Mouse (Mus musculus) heart, embryonic 12.5 days (tissue): ENCODE results near the gene Gm9780. TPM values are rescaled to one million over a fixed set of nuclear protein-coding genes. Genes with fewer than 3 reads are reported as not detected.
"Not testable (repeated sequence)": the region's sequence is repeated elsewhere in the genome, so short reads cannot be mapped to it uniquely, and the experiment has no call there.

Source experiments
- ATAC-seq: fragments of 200-750 bp; cut with Nextera tagmentation; 2 replicates; pipeline ENCODE4 v1.8.0; 2017; ENCODE audit warnings: moderate TSS enrichment, moderate library complexity; ENCODE audit not compliant: insufficient number of reproducible peaks, low FRiP score
- H3K27ac ChIP-seq: fragments of 300-500 bp; sonication (generic); 2 replicates; pipeline ENCODE4 v1.5.1; 2016; ENCODE audit warnings: mild to moderate bottlenecking, moderate library complexity; ENCODE audit not compliant: poor library complexity, severe bottlenecking
- H3K27me3 ChIP-seq: fragments of 300-500 bp; sonication (generic); replicated peaks from 2 replicates; pipeline ENCODE4 v1.6.1; 2016; ENCODE audit warnings: mild to moderate bottlenecking, moderate library complexity
- H3K36me3 ChIP-seq: fragments of 300-500 bp; sonication (generic); 2 replicates; pipeline ENCODE4 v1.6.1; 2016; ENCODE audit warnings: mild to moderate bottlenecking, moderate library complexity
- H3K4me1 ChIP-seq: fragments of 300-500 bp; sonication (generic); replicated peaks from 2 replicates; pipeline ENCODE4 v1.6.1; 2016; ENCODE audit warnings: mild to moderate bottlenecking
- H3K4me2 ChIP-seq: fragments of 300-500 bp; sonication (generic); 2 replicates; pipeline ENCODE4 v1.6.1; 2016; ENCODE audit warnings: mild to moderate bottlenecking, moderate library complexity
- H3K4me3 ChIP-seq: fragments of 300-500 bp; sonication (generic); 2 replicates; pipeline ENCODE4 v1.5.1; 2016; ENCODE audit warnings: mild to moderate bottlenecking
- H3K9ac ChIP-seq: fragments of 300-500 bp; sonication (generic); 2 replicates; pipeline ENCODE4 v1.6.1; 2016; ENCODE audit warnings: mild to moderate bottlenecking, moderate library complexity
- H3K9me3 ChIP-seq: fragments of 300-500 bp; sonication (generic); replicated peaks from 2 replicates; pipeline ENCODE4 v1.6.1; 2016; ENCODE audit warnings: mild to moderate bottlenecking, moderate library complexity
- WGBS: fragments of 180-500 bp; shearing (Covaris S2); methylation state at CpG from one replicate; pipeline ENCODE4 v1.1.7; 2016; 5-methylcytosine and 5-hydroxymethylcytosine counted together
- polyA plus RNA-seq: library from polyadenylated mRNA; unstranded; fragments of >200 nt; fragmentation: Nextera tagmentation; extraction: Ambion mirVana; gene quantifications from 2 replicates; pipeline ENCODE4 v1.2.1, GENCODE M21; 2016

The Gm9780 gene
- polyA plus RNA-seq, 1 experiment from 2014 or later: 2.2 TPM

- ATAC-seq, H3K4me3 ChIP-seq, H3K4me2 ChIP-seq, H3K36me3 ChIP-seq, H3K27me3 ChIP-seq, H3K9me3 ChIP-seq, H3K9ac ChIP-seq, H3K4me1 ChIP-seq, H3K27ac ChIP-seq: not testable (repeated sequence)
- WGBS: no CpG with 5 or more reads among the region's 6 CpGs
These were observed 7.1 kb downstream of the Gm9780 start for GRCm38 (mm10) chr14:26035439-26035838.

- not testable (repeated sequence) for H3K9ac ChIP-seq, H3K9me3 ChIP-seq, H3K4me1 ChIP-seq, H3K27ac ChIP-seq, H3K4me2 ChIP-seq, H3K4me3 ChIP-seq, H3K36me3 ChIP-seq, H3K27me3 ChIP-seq, ATAC-seq
- no CpG with 5 or more reads among the region's 3 CpGs for WGBS
These were observed 8.1 kb downstream of the Gm9780 start for GRCm38 (mm10) chr14:26034364-26034763.

GRCm38 (mm10) chr14:26025653-26026052 lies 16.9 kb downstream of the Gm9780 start:
- H3K36me3 ChIP-seq, H3K4me1 ChIP-seq: not testable (repeated sequence)

GRCm38 (mm10) chr14:26022831-26023230 lies 19.7 kb downstream of the Gm9780 start:
- not testable (repeated sequence) for H3K4me1 ChIP-seq, ATAC-seq, H3K27me3 ChIP-seq, H3K4me3 ChIP-seq, H3K9me3 ChIP-seq, H3K36me3 ChIP-seq, H3K27ac ChIP-seq, H3K4me2 ChIP-seq, H3K9ac ChIP-seq
- WGBS: no CpG with 5 or more reads among the region's 6 CpGs

More at GRCm38 (mm10) chr14:26025653-26026052, 16.9 kb downstream of the Gm9780 start:
- H3K4me3 ChIP-seq, H3K27me3 ChIP-seq, H3K9me3 ChIP-seq, H3K4me2 ChIP-seq, H3K9ac ChIP-seq, H3K27ac ChIP-seq, ATAC-seq: not testable (repeated sequence)
- no CpG with 5 or more reads among the region's 12 CpGs for WGBS

- not testable (repeated sequence) for H3K9ac ChIP-seq, H3K4me3 ChIP-seq, H3K9me3 ChIP-seq, H3K27me3 ChIP-seq, H3K36me3 ChIP-seq, H3K4me1 ChIP-seq, H3K27ac ChIP-seq, H3K4me2 ChIP-seq, ATAC-seq
- no CpG with 5 or more reads among the region's 9 CpGs for WGBS
These were observed 21.0 kb downstream of the Gm9780 start for GRCm38 (mm10) chr14:26021555-26021954.

- H3K27me3 ChIP-seq, H3K36me3 ChIP-seq, H3K4me2 ChIP-seq, H3K9me3 ChIP-seq, H3K4me3 ChIP-seq, ATAC-seq, H3K4me1 ChIP-seq, H3K9ac ChIP-seq, H3K27ac ChIP-seq: not testable (repeated sequence)
- no CpG with 5 or more reads among the region's 7 CpGs for WGBS
These were observed 26.1 kb downstream of the Gm9780 start for GRCm38 (mm10) chr14:26016414-26016813.

GRCm38 (mm10) chr14:26007462-26007861 lies 35.0 kb downstream of the Gm9780 start:
- not testable (repeated sequence) for ATAC-seq, H3K4me3 ChIP-seq
- no CpG with 5 or more reads among the region's 2 CpGs for WGBS

GRCm38 (mm10) chr14:25981880-25982279 lies 60.6 kb downstream of the Gm9780 start:
- 45% methylated on average over 7 of the region's 9 CpGs for WGBS
- not testable (repeated sequence) for H3K4me3 ChIP-seq, H3K36me3 ChIP-seq, H3K27ac ChIP-seq, H3K27me3 ChIP-seq, H3K9me3 ChIP-seq, H3K9ac ChIP-seq, H3K4me1 ChIP-seq, H3K4me2 ChIP-seq, ATAC-seq

More at GRCm38 (mm10) chr14:26007462-26007861, 35.0 kb downstream of the Gm9780 start:
- H3K4me2 ChIP-seq, H3K27me3 ChIP-seq, H3K36me3 ChIP-seq, H3K4me1 ChIP-seq, H3K27ac ChIP-seq, H3K9ac ChIP-seq, H3K9me3 ChIP-seq: not testable (repeated sequence)

GRCm38 (mm10) chr14:25979242-25979941 lies 63.1 kb downstream of the Gm9780 start:
- Histone ChIP-seq H3K4me2 (peak overlapping the region; percentile 61), H3K27ac (peak overlapping the region; percentile 81), H3K9ac (0 out of 2 replicates have a peak overlapping the region, but pooled peaks have one; percentile 48), H3K4me3 (peak overlapping the region; percentile 40)
- not testable (repeated sequence) for H3K27me3 ChIP-seq, H3K36me3 ChIP-seq, H3K9me3 ChIP-seq, ATAC-seq, H3K4me1 ChIP-seq
- WGBS: under 1% methylated on average over 8 of the region's 13 CpGs

- not testable (repeated sequence) for H3K27me3 ChIP-seq, H3K36me3 ChIP-seq, H3K4me1 ChIP-seq, H3K9me3 ChIP-seq
- Histone ChIP-seq H3K4me2 (peak within 1 kb of the TSS; percentile 61), H3K4me3 (peak within 1 kb of the TSS; percentile 40), H3K27ac (peak within 1 kb of the TSS; percentile 81), H3K9ac (0 out of 2 replicates have a peak within 1 kb of the TSS, but pooled peaks have one; percentile 48)
- WGBS: no CpG with 5 or more reads among the region's 25 CpGs
- peak; percentile 75 for ATAC-seq
These were observed 63.9 kb downstream of the Gm9780 start, which contains the start of gene Duxbl1 for GRCm38 (mm10) chr14:25978371-25979241. Duxbl1 (plus strand) TSS chr14:25978577.
